Mouse (Mus musculus) MEL (cell line): ENCODE results near the gene Xlr4a.

ENCODE experiments used
- CHD1 ChIP-seq: IDR thresholded peaks from 2 replicates; pipeline ENCODE4 v1.6.1; 2012; ENCODE audit warnings: low read depth, mild to moderate bottlenecking, inconsistent platforms, low read length, improper control_type of control experiment
- CTCF ChIP-seq, 3 experiments: IDR thresholded peaks in 2 of 3; conservative IDR thresholded peaks in 1 of 3; 2 replicates each; pipeline ENCODE4 v1.5.1; 2011 to 2012; ENCODE audit warnings: low read length in 3 of 3, low read depth in 2 of 3, mild to moderate bottlenecking in 2 of 3, improper control_type of control experiment in 1 of 3, inconsistent platforms in 1 of 3, mixed read lengths in 1 of 3, moderate library complexity in 1 of 3; ENCODE audit not compliant: control insufficient read depth in 1 of 3, insufficient read depth in 1 of 3, poor library complexity in 1 of 3, severe bottlenecking in 1 of 3
- GATA1 ChIP-seq: IDR thresholded peaks from 2 replicates; pipeline ENCODE4 v1.6.1; 2011; ENCODE audit warnings: low read depth, low read length, improper control_type of control experiment
- HCFC1 ChIP-seq: IDR thresholded peaks from 2 replicates; pipeline ENCODE4 v1.6.1; 2012; ENCODE audit warnings: low read depth, mild to moderate bottlenecking, inconsistent platforms, low read length, improper control_type of control experiment, moderate library complexity
- MAFK ChIP-seq: IDR thresholded peaks from 2 replicates; pipeline ENCODE4 v1.6.1; 2011; ENCODE audit warnings: low read depth, mild to moderate bottlenecking, low read length, improper control_type of control experiment, borderline replicate concordance
- MEF2A ChIP-seq: IDR thresholded peaks from 2 replicates; pipeline ENCODE4 v1.6.1; 2014; ENCODE audit warnings: low read depth, mild to moderate bottlenecking, inconsistent platforms, low read length, improper control_type of control experiment; ENCODE audit not compliant: poor library complexity, insufficient replicate concordance, severe bottlenecking; ENCODE audit errors: extremely low read depth
- NRF1 ChIP-seq: IDR thresholded peaks from 2 replicates; pipeline ENCODE4 v1.6.1; 2014; ENCODE audit warnings: low read depth, mild to moderate bottlenecking, inconsistent platforms, low read length, improper control_type of control experiment, moderate library complexity; ENCODE audit not compliant: poor library complexity, insufficient read depth, severe bottlenecking
- POLR2A ChIP-seq, 2 experiments: IDR thresholded peaks; 2 replicates each; pipeline ENCODE4 v1.6.1; 2011 to 2012; ENCODE audit warnings: low read length in 2 of 2, mild to moderate bottlenecking in 2 of 2, control low read depth in 1 of 2, improper control_type of control experiment in 1 of 2, low read depth in 1 of 2, moderate library complexity in 1 of 2; ENCODE audit not compliant: control insufficient read depth in 1 of 2, insufficient read depth in 1 of 2, poor library complexity in 1 of 2
- POLR2AphosphoS2 ChIP-seq: IDR thresholded peaks from 2 replicates; pipeline ENCODE4 v1.6.1; 2011; ENCODE audit warnings: low read length, improper control_type of control experiment
- RAD21 ChIP-seq: IDR thresholded peaks from 2 replicates; pipeline ENCODE4 v1.6.1; 2011; ENCODE audit warnings: mild to moderate bottlenecking, low read depth, low read length, improper control_type of control experiment
- SMC3 ChIP-seq: IDR thresholded peaks from 2 replicates; pipeline ENCODE4 v1.6.1; 2011; ENCODE audit warnings: low read depth, low read length, improper control_type of control experiment
- TAL1 ChIP-seq: IDR thresholded peaks from 2 replicates; pipeline ENCODE4 v1.6.1; 2012; ENCODE audit warnings: mild to moderate bottlenecking, inconsistent platforms, low read length, moderate library complexity, mixed read lengths
- ZMIZ1 ChIP-seq: IDR thresholded peaks from 2 replicates; pipeline ENCODE4 v1.6.1; 2012; ENCODE audit warnings: low read depth, mild to moderate bottlenecking, inconsistent platforms, low read length, improper control_type of control experiment, moderate library complexity
- ZNF384 ChIP-seq: IDR thresholded peaks from 2 replicates; pipeline ENCODE4 v1.6.1; 2012; ENCODE audit warnings: low read depth, mild to moderate bottlenecking, inconsistent platforms, low read length, improper control_type of control experiment

DNA sequence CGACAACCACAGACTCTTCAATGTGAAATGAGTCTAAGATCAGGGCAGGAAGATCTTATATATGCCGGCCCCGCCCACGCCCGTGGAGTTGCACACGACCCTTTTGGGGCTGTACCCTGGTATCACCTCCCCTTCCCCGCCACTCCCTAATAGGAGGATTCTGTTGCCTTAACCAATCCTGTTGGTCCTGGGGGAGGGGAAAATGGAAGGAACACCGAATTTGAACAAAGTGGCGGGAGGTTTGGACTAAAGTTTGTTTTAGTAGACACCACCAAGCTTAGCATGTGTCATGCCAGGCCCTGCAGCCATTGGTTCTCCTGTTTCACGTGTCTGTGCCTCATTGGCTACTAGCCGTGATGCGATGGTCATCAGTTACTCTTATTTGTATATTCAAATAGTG lies 42.6 kb downstream of the Xlr4a start:
- no peak for TF ChIP-seq MAFK
- TF ChIP-seq TAL1, result no peak
- no peak for TF ChIP-seq POLR2A (IDR thresholded peaks at IDR 0.05; ENCODE audit: control insufficient read depth in 1 of 2, insufficient read depth in 1 of 2, low read depth in 1 of 2, low read length in 2 of 2, poor library complexity in 1 of 2)
- TF ChIP-seq RAD21, result no peak
- TF ChIP-seq CTCF (IDR thresholded peaks at IDR 0.05 in 2 of 3, conservative IDR thresholded peaks at IDR 0.05 in 1 of 3; ENCODE audit: control insufficient read depth in 1 of 3, insufficient read depth in 1 of 3, low read depth in 2 of 3, low read length in 3 of 3, poor library complexity in 1 of 3, severe bottlenecking in 1 of 3), result no peak
- no peak for TF ChIP-seq HCFC1
- TF ChIP-seq SMC3, result no peak
- TF ChIP-seq ZNF384, result no peak
- TF ChIP-seq ZMIZ1, result no peak
- no peak for TF ChIP-seq NRF1
- TF ChIP-seq CHD1, result no peak
- no peak for TF ChIP-seq MEF2A
- no peak for TF ChIP-seq GATA1
- TF ChIP-seq POLR2AphosphoS2, result no peak
